Mouse (Mus musculus) stomach, embryonic 16.5 days (tissue): ENCODE measurements around the gene Ubqln4. TPM values are rescaled to one million over a fixed set of nuclear protein-coding genes. Genes with fewer than 3 reads are reported as not detected.
A peak's percentile ranks its signal among the peaks of the same experiment; 100 is the strongest.

Experiments used
- ATAC-seq: fragments of 200-750 bp; cut with Nextera tagmentation; 2 replicates; pipeline ENCODE4 v1.8.0; 2017; ENCODE audit warnings: moderate number of reproducible peaks, moderate TSS enrichment; ENCODE audit not compliant: insufficient read depth, low FRiP score
- H3K27ac ChIP-seq: fragments of 300-500 bp; sonication (generic); 2 replicates; pipeline ENCODE4 v1.5.1; 2014; ENCODE audit warnings: low read length
- H3K27me3 ChIP-seq: fragments of 300-500 bp; sonication (generic); 2 replicates; pipeline ENCODE4 v1.6.1; 2014; ENCODE audit warnings: low read length, control low read depth, mixed read lengths; ENCODE audit not compliant: control insufficient read depth, insufficient read depth
- H3K36me3 ChIP-seq: fragments of 300-500 bp; sonication (generic); 2 replicates; pipeline ENCODE4 v1.6.1; 2014; ENCODE audit warnings: low read length; ENCODE audit not compliant: control insufficient read depth, insufficient read depth
- H3K4me1 ChIP-seq: fragments of 300-500 bp; sonication (generic); 2 replicates; pipeline ENCODE4 v1.6.1; 2014; ENCODE audit warnings: low read length, control low read depth, mixed read lengths; ENCODE audit not compliant: control insufficient read depth, insufficient read depth
- H3K4me2 ChIP-seq: fragments of 300-500 bp; sonication (generic); 2 replicates; pipeline ENCODE4 v1.6.1; 2014; ENCODE audit warnings: low read depth, low read length, mixed read lengths
- H3K4me3 ChIP-seq: fragments of 300-500 bp; sonication (generic); replicated peaks from 2 replicates; pipeline ENCODE4 v1.5.1; 2014; ENCODE audit warnings: mild to moderate bottlenecking, low read length
- H3K9ac ChIP-seq: fragments of 300-500 bp; sonication (generic); 2 replicates; pipeline ENCODE4 v1.6.1; 2014; ENCODE audit warnings: low read length
- H3K9me3 ChIP-seq: fragments of 300-500 bp; sonication (generic); replicated peaks from 2 replicates; pipeline ENCODE4 v1.6.1; 2016; ENCODE audit warnings: low read length, control low read depth; ENCODE audit not compliant: control insufficient read depth
- WGBS: fragments of 180-500 bp; shearing (Covaris S2); extraction: QIAGEN DNeasy Blood & Tissue Kit; methylation state at CpG from one replicate; pipeline ENCODE4 v1.1.7; 2014; 5-methylcytosine and 5-hydroxymethylcytosine counted together
- polyA plus RNA-seq: library from polyadenylated mRNA; unstranded; fragments of >200 nt; fragmentation: Nextera tagmentation; extraction: Ambion mirVana; gene quantifications from 2 replicates; pipeline ENCODE4 v1.2.1, GENCODE M21; 2015

Ubqln4 gene
- polyA plus RNA-seq, 1 experiment from 2014 or later, result 33.3 TPM

- peak; percentile 83 for ATAC-seq
- no peak overlapping the region for H3K27ac ChIP-seq
- H3K4me1 ChIP-seq, result peaks cover 4% of the 10 kb centered on the region; the same call in 1 of the 2 replicates
- H3K9me3 ChIP-seq, result no peaks in the 10 kb centered on the region
- peak overlapping the region; percentile 54 for H3K4me2 ChIP-seq
- no peaks in the 10 kb centered on the region for H3K36me3 ChIP-seq
- under 1% methylated on average over 20 of the region's 20 CpGs for WGBS
- peak overlapping the region; percentile 33 for H3K4me3 ChIP-seq
- peak overlapping the region; percentile 64 for H3K9ac ChIP-seq
- no peaks in the 10 kb centered on the region for H3K27me3 ChIP-seq
Observed at GRCm38 (mm10) chr3:88607065-88607757, 53.7 kb downstream of the Ubqln4 start.

- no peaks in the 10 kb centered on the region for H3K9me3 ChIP-seq
- WGBS, result 28% methylated on average over 10 of the region's 10 CpGs
- peak overlapping the region; percentile 64 for H3K9ac ChIP-seq
- peak overlapping the region; percentile 33 for H3K4me3 ChIP-seq
- H3K27me3 ChIP-seq, result no peaks in the 10 kb centered on the region
- no peaks in the 10 kb centered on the region for H3K36me3 ChIP-seq
- no peak overlapping the region for H3K27ac ChIP-seq
- ATAC-seq, result peak; percentile 27; the same call in 1 of the 2 replicates
- peaks cover 4% of the 10 kb centered on the region; the same call in 1 of the 2 replicates for H3K4me1 ChIP-seq
- H3K4me2 ChIP-seq, result peak overlapping the region; percentile 54
Observed at GRCm38 (mm10) chr3:88607758-88608138, 54.2 kb downstream of the Ubqln4 start.

GRCm38 (mm10) chr3:88609066-88609465 is 55.5 kb downstream of the Ubqln4 start:
- 64% methylated on average over 4 of the region's 4 CpGs for WGBS
- no peak overlapping the region for H3K4me2 ChIP-seq
- no peak for ATAC-seq
- no peaks in the 10 kb centered on the region for H3K36me3 ChIP-seq
- H3K4me1 ChIP-seq, result peaks cover 4% of the 10 kb centered on the region; the same call in 1 of the 2 replicates
- H3K27ac ChIP-seq, result no peak overlapping the region
- H3K27me3 ChIP-seq, result no peaks in the 10 kb centered on the region
- no peaks in the 10 kb centered on the region for H3K9me3 ChIP-seq
- no peak overlapping the region for H3K4me3 ChIP-seq
- no peak overlapping the region; the same call in 1 of the 2 replicates for H3K9ac ChIP-seq

GRCm38 (mm10) chr3:88614418-88614817 is 60.9 kb downstream of the Ubqln4 start:
- H3K36me3 ChIP-seq, result no peaks in the 10 kb centered on the region
- H3K27ac ChIP-seq, result no peak overlapping the region
- ATAC-seq, result no peak
- H3K4me1 ChIP-seq, result peaks cover 14% of the 10 kb centered on the region
- WGBS, result 76% methylated on average over 8 of the region's 8 CpGs
- no peaks in the 10 kb centered on the region for H3K27me3 ChIP-seq
- 0 out of 2 replicates have a peak overlapping the region, but pooled peaks have one; percentile 11 for H3K9ac ChIP-seq
- no peak overlapping the region for H3K4me2 ChIP-seq
- no peak overlapping the region for H3K4me3 ChIP-seq
- H3K9me3 ChIP-seq, result no peaks in the 10 kb centered on the region

GRCm38 (mm10) chr3:88615117-88615516 is 61.6 kb downstream of the Ubqln4 start:
- WGBS, result 51% methylated on average over 5 of the region's 5 CpGs
- peak; percentile 73 for ATAC-seq
- Histone ChIP-seq H3K27ac (peak overlapping the region; percentile 76), H3K4me1 (peaks cover 16% of the 10 kb centered on the region), H3K9me3 (no peaks in the 10 kb centered on the region), H3K4me3 (no peak overlapping the region), H3K9ac (peak overlapping the region; percentile 50; the same call in 1 of the 2 replicates), H3K36me3 (no peaks in the 10 kb centered on the region), H3K4me2 (peak overlapping the region; percentile 32; the same call in 1 of the 2 replicates), H3K27me3 (no peaks in the 10 kb centered on the region)

- 46% methylated on average over 9 of the region's 9 CpGs for WGBS
- Histone ChIP-seq H3K4me3 (peak overlapping the region; percentile 26), H3K9ac (peak overlapping the region; percentile 61), H3K27me3 (no peaks in the 10 kb centered on the region), H3K36me3 (no peaks in the 10 kb centered on the region), H3K4me2 (peak overlapping the region; percentile 32; the same call in 1 of the 2 replicates), H3K4me1 (peaks cover 20% of the 10 kb centered on the region), H3K27ac (peak overlapping the region; percentile 76), H3K9me3 (no peaks in the 10 kb centered on the region)
- peak; percentile 49; the same call in 1 of the 2 replicates for ATAC-seq
Observed at GRCm38 (mm10) chr3:88615902-88616391, 62.4 kb downstream of the Ubqln4 start.

GRCm38 (mm10) chr3:88616951-88617500 is 63.5 kb downstream of the Ubqln4 start:
- Histone ChIP-seq H3K4me1 (peaks cover 20% of the 10 kb centered on the region), H3K4me2 (peak overlapping the region; percentile 32), H3K9ac (peak overlapping the region; percentile 61), H3K27ac (peak overlapping the region; percentile 76; the same call in 1 of the 2 replicates), H3K27me3 (no peaks in the 10 kb centered on the region), H3K36me3 (no peaks in the 10 kb centered on the region), H3K9me3 (no peaks in the 10 kb centered on the region), H3K4me3 (peak overlapping the region; percentile 26; the same call in 1 of the 2 replicates)
- 78% methylated on average over 3 of the region's 3 CpGs for WGBS
- ATAC-seq, result no peak

GRCm38 (mm10) chr3:88618074-88618871 is 64.7 kb downstream of the Ubqln4 start:
- no peak for ATAC-seq
- 68% methylated on average over 8 of the region's 8 CpGs for WGBS
- H3K4me3 ChIP-seq, result no peak overlapping the region
- H3K9me3 ChIP-seq, result no peaks in the 10 kb centered on the region
- H3K4me1 ChIP-seq, result peaks cover 20% of the 10 kb centered on the region
- H3K9ac ChIP-seq, result no peak overlapping the region
- no peak overlapping the region for H3K27ac ChIP-seq
- no peaks in the 10 kb centered on the region for H3K36me3 ChIP-seq
- no peaks in the 10 kb centered on the region for H3K27me3 ChIP-seq
- no peak overlapping the region for H3K4me2 ChIP-seq
